In genomic region chr8:69584201-69584600, GRCm38 (mm10) we compare ENCODE assay signal across 7 mouse cellular contexts. TPM values are rescaled to one million over a fixed set of nuclear protein-coding genes. Genes with fewer than 3 reads are reported as not detected.
DNase-seq lines count a peak whose midpoint lies in the region; ATAC-seq and TF ChIP-seq lines count a peak whose summit lies in the region.
"Not testable (repeated sequence)": the region's sequence is repeated elsewhere in the genome, so short reads cannot be mapped to it uniquely, and the experiment has no call there.

No protein-coding gene starts in this region.

- peaks cover 14% of the 10 kb centered on the region for H3K27me3 ChIP-seq in embryonic facial prominence, embryonic 10.5 days (replicated peaks; ENCODE audit: low read depth, poor library complexity, severe bottlenecking)
- H3K27me3 ChIP-seq in forebrain, postnatal 0 days (ENCODE audit: insufficient read depth, low read length); heart, postnatal 0 days (ENCODE audit: control insufficient read depth, insufficient read depth, low read length); kidney, adult 2 months (replicated peaks; ENCODE audit: control insufficient read depth, insufficient read depth, low read length); limb, embryonic 14.5 days (ENCODE audit: control insufficient read depth, insufficient read depth, low read length); neural tube, embryonic 15.5 days (replicated peaks): not testable (repeated sequence)

- WGBS in embryonic facial prominence, embryonic 10.5 days = 16% methylated on average over 7 of the region's 7 CpGs
- 10% methylated on average over 7 of the region's 7 CpGs for WGBS in forebrain, postnatal 0 days
- WGBS in heart, postnatal 0 days = 32% methylated on average over 7 of the region's 7 CpGs
- 31% methylated on average over 7 of the region's 7 CpGs for WGBS in kidney, adult 2 months
- WGBS in limb, embryonic 14.5 days = 16% methylated on average over 7 of the region's 7 CpGs
- WGBS in neural tube, embryonic 15.5 days = 17% methylated on average over 7 of the region's 7 CpGs

- TF ChIP-seq POLR2A in kidney, adult 2 months (IDR thresholded peaks at IDR 0.05; ENCODE audit: low read depth, low read length); limb, embryonic 14.5 days (IDR thresholded peaks at IDR 0.05; ENCODE audit: borderline replicate concordance, extremely low read depth, insufficient read depth, insufficient read length): not testable (repeated sequence)

- not testable (repeated sequence) for TF ChIP-seq EP300 in heart, postnatal 0 days (IDR thresholded peaks at IDR 0.05; ENCODE audit: low read depth)

- not testable (repeated sequence) for ATAC-seq in forebrain, postnatal 0 days; heart, postnatal 0 days (ENCODE audit: insufficient read depth, low read depth); limb, embryonic 14.5 days (ENCODE audit: low FRiP score, low read depth); neural tube, embryonic 15.5 days (ENCODE audit: low FRiP score)

- H3K4me1 ChIP-seq in embryonic facial prominence, embryonic 10.5 days; forebrain, postnatal 0 days (ENCODE audit: insufficient read depth); heart, postnatal 0 days (ENCODE audit: control insufficient read depth, insufficient read depth); kidney, adult 2 months (ENCODE audit: control insufficient read depth, insufficient read depth, low read length); limb, embryonic 14.5 days (ENCODE audit: control insufficient read depth, insufficient read depth, low read length); neural tube, embryonic 15.5 days: not testable (repeated sequence)

- H3K4me2 ChIP-seq in forebrain, postnatal 0 days (ENCODE audit: low read depth) = peak overlapping the region; percentile 92
- H3K4me2 ChIP-seq in heart, postnatal 0 days (ENCODE audit: low read depth, low read length) = peak overlapping the region; percentile 80
- H3K4me2 ChIP-seq in limb, embryonic 14.5 days (replicated peaks; ENCODE audit: low read depth, low read length, severe bottlenecking) = peak overlapping the region; percentile 71
- H3K4me2 ChIP-seq in neural tube, embryonic 15.5 days = peak overlapping the region; percentile 93

- not testable (repeated sequence) for H3K9me3 ChIP-seq in embryonic facial prominence, embryonic 10.5 days; forebrain, postnatal 0 days (ENCODE audit: low read length); heart, postnatal 0 days (replicated peaks; ENCODE audit: control insufficient read depth, low read length); limb, embryonic 14.5 days (ENCODE audit: control insufficient read depth, low read length); neural tube, embryonic 15.5 days (replicated peaks)

- not testable (repeated sequence) for DNase-seq in embryonic facial prominence, embryonic 10.5 days (ENCODE audit: low spot score); forebrain, postnatal 0 days; heart, postnatal 0 days (ENCODE audit: low spot score); limb, embryonic 14.5 days (ENCODE audit: low spot score)
- DNase-seq in kidney, adult 2 months = peak; percentile 8
- DNase-seq in lung, postnatal 25 days (ENCODE audit: low spot score) = peak; percentile 12

- H3K27ac ChIP-seq in embryonic facial prominence, embryonic 10.5 days (replicated peaks) = peak overlapping the region; percentile 82
- not testable (repeated sequence) for H3K27ac ChIP-seq in forebrain, postnatal 0 days (ENCODE audit: low read depth, low read length); heart, postnatal 0 days (ENCODE audit: low read depth); kidney, adult 2 months (ENCODE audit: insufficient read depth, low read depth, low read length); limb, embryonic 14.5 days (replicated peaks; ENCODE audit: low read depth, low read length)
- 0 out of 2 replicates have a peak overlapping the region, but pooled peaks have one; percentile 64 for H3K27ac ChIP-seq in neural tube, embryonic 15.5 days (replicated peaks)

- H3K9ac ChIP-seq in forebrain, postnatal 0 days = peak overlapping the region; percentile 72
- H3K9ac ChIP-seq in heart, postnatal 0 days (replicated peaks; ENCODE audit: low read depth, low read length) = peak overlapping the region; percentile 71
- peak overlapping the region; percentile 80 for H3K9ac ChIP-seq in limb, embryonic 14.5 days (ENCODE audit: low read depth, low read length, severe bottlenecking)
- H3K9ac ChIP-seq in neural tube, embryonic 15.5 days (replicated peaks) = peak overlapping the region; percentile 68

- not testable (repeated sequence) for H3K36me3 ChIP-seq in embryonic facial prominence, embryonic 10.5 days (replicated peaks); forebrain, postnatal 0 days (ENCODE audit: insufficient read depth); heart, postnatal 0 days (replicated peaks; ENCODE audit: control insufficient read depth, insufficient read depth, low read length); kidney, adult 2 months (ENCODE audit: control insufficient read depth, insufficient read depth, low read length); limb, embryonic 14.5 days (ENCODE audit: control insufficient read depth, insufficient read depth, low read length); neural tube, embryonic 15.5 days

- peak overlapping the region; percentile 63 for H3K4me3 ChIP-seq in embryonic facial prominence, embryonic 10.5 days
- peak overlapping the region; percentile 44 for H3K4me3 ChIP-seq in forebrain, postnatal 0 days (ENCODE audit: low read depth, low read length)
- H3K4me3 ChIP-seq in heart, postnatal 0 days (ENCODE audit: low read depth, low read length) = peak overlapping the region; percentile 54
- H3K4me3 ChIP-seq in kidney, adult 2 months (ENCODE audit: insufficient read depth, low read depth, low read length) = peak overlapping the region; percentile 46; the same call in 1 of the 2 replicates
- peak overlapping the region; percentile 43 for H3K4me3 ChIP-seq in limb, embryonic 14.5 days (replicated peaks; ENCODE audit: low read length)
- H3K4me3 ChIP-seq in neural tube, embryonic 15.5 days (replicated peaks) = peak overlapping the region; percentile 51

- not testable (repeated sequence) for TF ChIP-seq CTCF in forebrain, postnatal 0 days (IDR thresholded peaks at IDR 0.05; ENCODE audit: low read depth); heart, postnatal 0 days (IDR thresholded peaks at IDR 0.05; ENCODE audit: low read depth); kidney, adult 2 months (conservative IDR thresholded peaks at IDR 0.05; ENCODE audit: insufficient read depth, insufficient read length, low read depth, low read length)

RNA-seq across cellular contexts. Expression of gene Zfp868, which starts 41.1 kb away (rescaled TPM):
- polyA plus RNA-seq in embryonic facial prominence, embryonic 10.5 days (2016; fragmentation: Nextera tagmentation; extraction: Ambion mirVana) = 30.6 and 32.2 TPM in 2 replicates
- total RNA-seq in forebrain, postnatal 0 days (2014; rRNA removed) = 26.9 and 38.0 TPM in 2 replicates
- 21.4 and 23.9 TPM in 2 replicates for polyA plus RNA-seq in forebrain, postnatal 0 days (2015; fragmentation: Nextera tagmentation; extraction: Ambion mirVana)
- 5.0 and 19.6 TPM in 2 replicates for total RNA-seq in heart, postnatal 0 days (2014; rRNA removed; ENCODE audit: low replicate concordance)
- polyA plus RNA-seq in heart, postnatal 0 days (2015; fragmentation: Nextera tagmentation; extraction: Ambion mirVana) = 9.9 and 10.1 TPM in 2 replicates
- polyA plus RNA-seq in kidney, adult 2 months (2012; rRNA removed) = 4.0 and 4.3 TPM in 2 replicates
- polyA plus RNA-seq in limb, embryonic 14.5 days (2012; rRNA removed) = 13.7 and 14.9 TPM in 2 replicates
- 23.5 and 24.7 TPM in 2 replicates for polyA plus RNA-seq in limb, embryonic 14.5 days (2014; fragmentation: Nextera tagmentation; extraction: Ambion mirVana)
- polyA plus RNA-seq in neural tube, embryonic 15.5 days (2015; fragmentation: Nextera tagmentation; extraction: Ambion mirVana) = 32.1 and 35.6 TPM in 2 replicates
